Mouse (Mus musculus) myocyte (in vitro differentiated cells): Measurements from ENCODE around the gene Cgas. TPM values are rescaled to one million over a fixed set of nuclear protein-coding genes. Genes with fewer than 3 reads are reported as not detected.
A peak's percentile ranks its signal among the peaks of the same experiment; 100 is the strongest.

ENCODE experiments used
- H3K27me3 ChIP-seq: one replicate; pipeline ENCODE4 v1.6.1; 2011; ENCODE audit not compliant: control insufficient read depth, insufficient read depth, insufficient read length
- H3K36me3 ChIP-seq: one replicate; pipeline ENCODE4 v1.6.1; 2011; ENCODE audit not compliant: control insufficient read depth, insufficient read depth
- H3K4me2 ChIP-seq: one replicate; pipeline ENCODE4 v1.6.1; 2011; ENCODE audit warnings: low read depth, control low read depth
- H3K4me3 ChIP-seq: one replicate; pipeline ENCODE4 v1.5.1; 2011; ENCODE audit warnings: mild to moderate bottlenecking, control low read depth, moderate library complexity
- H3K79me2 ChIP-seq: one replicate; pipeline ENCODE4 v1.6.1; 2011; ENCODE audit not compliant: control insufficient read depth, insufficient read depth
- H3ac ChIP-seq: one replicate; pipeline ENCODE4 v1.6.1; 2011; ENCODE audit not compliant: control insufficient read depth, insufficient read length
- CEBPB ChIP-seq: IDR thresholded peaks from 2 replicates; pipeline ENCODE4 v1.6.1; 2011; ENCODE audit warnings: mild to moderate bottlenecking, moderate library complexity; ENCODE audit not compliant: poor library complexity, insufficient read depth, severe bottlenecking
- E2F4 ChIP-seq: IDR thresholded peaks from one replicate; pipeline ENCODE4 v1.6.1; 2011; ENCODE audit warnings: mild to moderate bottlenecking, control low read depth, moderate library complexity; ENCODE audit not compliant: insufficient read depth
- MAX ChIP-seq: IDR thresholded peaks from one replicate; pipeline ENCODE4 v1.6.1; 2011; ENCODE audit warnings: low read depth, mild to moderate bottlenecking, control low read depth
- MYOD1 ChIP-seq, 3 experiments: IDR thresholded peaks; one replicate each; pipeline ENCODE4 v1.6.1; 2011; ENCODE audit warnings: control low read depth in 2 of 3, low read depth in 2 of 3, mild to moderate bottlenecking in 2 of 3, moderate library complexity in 1 of 3; ENCODE audit not compliant: insufficient read length in 2 of 3, control insufficient read depth in 1 of 3
- MYOG ChIP-seq, 3 experiments: IDR thresholded peaks; one replicate each; pipeline ENCODE4 v1.6.1; 2011; ENCODE audit warnings: control low read depth in 2 of 3, low read depth in 2 of 3, mild to moderate bottlenecking in 2 of 3; ENCODE audit not compliant: insufficient read length in 2 of 3, control insufficient read depth in 1 of 3, insufficient read depth in 1 of 3
- POLR2A ChIP-seq: IDR thresholded peaks from one replicate; pipeline ENCODE4 v1.6.1; 2011; ENCODE audit warnings: low read depth, mild to moderate bottlenecking, control low read depth, moderate library complexity; ENCODE audit not compliant: insufficient read length
- POLR2AphosphoS2 ChIP-seq: IDR thresholded peaks from one replicate; pipeline ENCODE4 v1.6.1; 2011; ENCODE audit warnings: low read depth, control low read depth; ENCODE audit not compliant: insufficient read length
- REST ChIP-seq: IDR thresholded peaks from one replicate; pipeline ENCODE4 v1.6.1; 2011; ENCODE audit warnings: mild to moderate bottlenecking, control low read depth, moderate library complexity; ENCODE audit not compliant: insufficient read depth, insufficient read length
- SRF ChIP-seq: IDR thresholded peaks from one replicate; pipeline ENCODE4 v1.6.1; 2011; ENCODE audit warnings: low read depth; ENCODE audit not compliant: control insufficient read depth, insufficient read length
- TCF12 ChIP-seq: IDR thresholded peaks from one replicate; pipeline ENCODE4 v1.6.1; 2011; ENCODE audit warnings: mild to moderate bottlenecking, control low read depth; ENCODE audit not compliant: poor library complexity, insufficient read depth, severe bottlenecking
- TCF3 ChIP-seq: IDR thresholded peaks from one replicate; pipeline ENCODE4 v1.6.1; 2011; ENCODE audit warnings: low read depth, control low read depth; ENCODE audit not compliant: insufficient read length
- USF1 ChIP-seq: IDR thresholded peaks from one replicate; pipeline ENCODE4 v1.6.1; 2011; ENCODE audit warnings: low read depth, mild to moderate bottlenecking, control low read depth, moderate library complexity
- polyA plus RNA-seq: library from polyadenylated mRNA; unstranded; fragments of >200 nt; fragmentation: generic; extraction: Trizol; gene quantifications from one replicate; pipeline ENCODE4 v1.2.1, GENCODE M21; 2012; ENCODE audit warnings: missing spikeins

Cgas gene
- polyA plus RNA-seq, 1 experiment = 0.56 TPM

GRCm38 (mm10) chr9:78442237-78442578 is 829 bp downstream of the Cgas start:
- Histone ChIP-seq H3K4me3 (peak overlapping the region; percentile 26), H3K79me2 (no peaks in the 10 kb centered on the region), H3K27me3 (peaks cover 7% of the 10 kb centered on the region), H3K36me3 (no peaks in the 10 kb centered on the region), H3K4me2 (peak overlapping the region; percentile 65), H3ac (no peak overlapping the region)
- TF ChIP-seq CEBPB (no peak), MAX (no peak), MYOG (IDR thresholded peaks at IDR 0.05; ENCODE audit: control insufficient read depth in 1 of 3, insufficient read depth in 1 of 3, insufficient read length in 2 of 3, low read depth in 2 of 3) (no peak), E2F4 (no peak), TCF3 (no peak), MYOD1 (IDR thresholded peaks at IDR 0.05; ENCODE audit: control insufficient read depth in 1 of 3, insufficient read length in 2 of 3, low read depth in 2 of 3) (no peak), POLR2A (no peak), POLR2AphosphoS2 (no peak), REST (no peak), SRF (no peak), USF1 (no peak), TCF12 (no peak)

- TF ChIP-seq MYOD1 (IDR thresholded peaks at IDR 0.05; ENCODE audit: control insufficient read depth in 1 of 3, insufficient read length in 2 of 3, low read depth in 2 of 3) (no peak), POLR2A (no peak), POLR2AphosphoS2 (no peak), MYOG (IDR thresholded peaks at IDR 0.05; ENCODE audit: control insufficient read depth in 1 of 3, insufficient read depth in 1 of 3, insufficient read length in 2 of 3, low read depth in 2 of 3) (no peak), SRF (no peak), E2F4 (no peak), CEBPB (no peak), TCF12 (no peak), TCF3 (no peak), REST (no peak), USF1 (no peak), MAX (no peak)
- peaks cover 7% of the 10 kb centered on the region for H3K27me3 ChIP-seq
- H3K4me3 ChIP-seq = no peak overlapping the region
- H3K36me3 ChIP-seq = no peaks in the 10 kb centered on the region
- H3K79me2 ChIP-seq = no peaks in the 10 kb centered on the region
- no peak overlapping the region for H3K4me2 ChIP-seq
- H3ac ChIP-seq = no peak overlapping the region
These were observed 3.6 kb downstream of the Cgas start for GRCm38 (mm10) chr9:78439426-78439825.

- H3K79me2 ChIP-seq = no peaks in the 10 kb centered on the region
- TF ChIP-seq SRF = no peak
- TF ChIP-seq E2F4 = no peak
- TF ChIP-seq TCF12 = no peak
- TF ChIP-seq CEBPB = no peak
- no peak for TF ChIP-seq TCF3
- no peak for TF ChIP-seq REST
- no peak for TF ChIP-seq MYOG (IDR thresholded peaks at IDR 0.05; ENCODE audit: control insufficient read depth in 1 of 3, insufficient read depth in 1 of 3, insufficient read length in 2 of 3, low read depth in 2 of 3)
- TF ChIP-seq MAX = no peak
- no peak for TF ChIP-seq USF1
- TF ChIP-seq POLR2A = no peak
- no peak for TF ChIP-seq POLR2AphosphoS2
- TF ChIP-seq MYOD1 (IDR thresholded peaks at IDR 0.05; ENCODE audit: control insufficient read depth in 1 of 3, insufficient read length in 2 of 3, low read depth in 2 of 3) = no peak
These were observed 10.6 kb downstream of the Cgas start for GRCm38 (mm10) chr9:78432471-78432870.

GRCm38 (mm10) chr9:78430486-78430885 is 12.6 kb downstream of the Cgas start:
- Histone ChIP-seq H3K27me3 (no peaks in the 10 kb centered on the region), H3K4me2 (no peak overlapping the region), H3ac (no peak overlapping the region), H3K4me3 (no peak overlapping the region), H3K36me3 (no peaks in the 10 kb centered on the region), H3K79me2 (no peaks in the 10 kb centered on the region)
- no peak for TF ChIP-seq MAX
- no peak for TF ChIP-seq TCF3
- no peak for TF ChIP-seq E2F4
- TF ChIP-seq CEBPB = no peak
- no peak for TF ChIP-seq SRF

More at GRCm38 (mm10) chr9:78432471-78432870, 10.6 kb downstream of the Cgas start:
- Histone ChIP-seq H3K4me3 (no peak overlapping the region), H3K4me2 (no peak overlapping the region), H3ac (no peak overlapping the region), H3K36me3 (no peaks in the 10 kb centered on the region), H3K27me3 (no peaks in the 10 kb centered on the region)

DNA sequence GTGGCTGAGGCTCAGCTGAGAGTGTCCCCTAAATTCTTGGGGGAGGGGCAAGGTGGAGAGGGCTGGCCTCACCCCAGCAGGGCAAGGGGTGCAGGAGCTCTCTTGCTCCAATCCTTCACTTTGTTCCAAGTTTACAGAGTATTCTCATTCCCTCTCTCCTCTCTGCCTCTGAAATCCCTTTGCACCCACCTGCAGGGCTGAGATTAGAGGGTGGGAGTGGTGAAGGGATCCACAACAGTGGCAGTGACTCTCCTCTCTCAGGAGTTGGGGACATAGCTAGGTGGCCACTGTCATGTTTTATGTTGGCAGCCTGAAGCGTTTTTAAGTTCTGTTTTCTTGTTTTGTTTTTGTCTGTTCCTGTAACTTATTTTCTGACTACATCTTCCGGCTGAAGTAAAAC is 13.5 kb downstream of the Cgas start:
- no peaks in the 10 kb centered on the region for H3K79me2 ChIP-seq
- TF ChIP-seq MYOG (IDR thresholded peaks at IDR 0.05; ENCODE audit: control insufficient read depth in 1 of 3, insufficient read depth in 1 of 3, insufficient read length in 2 of 3, low read depth in 2 of 3) = no peak
- no peak for TF ChIP-seq MYOD1 (IDR thresholded peaks at IDR 0.05; ENCODE audit: control insufficient read depth in 1 of 3, insufficient read length in 2 of 3, low read depth in 2 of 3)
- TF ChIP-seq MAX = no peak
- no peak for TF ChIP-seq E2F4
- no peak overlapping the region for H3K4me2 ChIP-seq
- no peaks in the 10 kb centered on the region for H3K36me3 ChIP-seq
- H3K27me3 ChIP-seq = no peaks in the 10 kb centered on the region
- H3ac ChIP-seq = no peak overlapping the region
- H3K4me3 ChIP-seq = no peak overlapping the region
